Comparison of ENCODE assay signal across 12 mouse cellular contexts in genomic region chr19:56346016-56346415, GRCm38 (mm10). TPM values are rescaled to one million over a fixed set of nuclear protein-coding genes. Genes with fewer than 3 reads are reported as not detected.
DNase-seq lines count a peak whose midpoint lies in the region; ATAC-seq and TF ChIP-seq lines count a peak whose summit lies in the region.
"Had no signal": no experiment of that assay in that cellular context is flagged by ENCODE, and none has a peak within 500 bp of the region (broad histone marks: within the 10 kb centered on the region; RNA-seq: fewer than 3 reads in every experiment).

No protein-coding gene starts in this region.

- H3K27me3 ChIP-seq in heart, adult 2 months (ENCODE audit: control insufficient read depth, insufficient read depth, low read length) = no peaks in the 10 kb centered on the region

- 85% methylated on average over 3 of the region's 3 CpGs for WGBS in heart, adult 2 months
- 60% methylated on average over 3 of the region's 3 CpGs for WGBS in lung, adult 2 months

- no peak overlapping the region for H3K27ac ChIP-seq in heart, adult 2 months

- H3K4me3 ChIP-seq in heart, adult 2 months = no peak overlapping the region
- no peak overlapping the region for H3K4me3 ChIP-seq in lung, adult 2 months (replicated peaks; ENCODE audit: extremely low read depth, low read depth, low read length)
- H3K4me3 ChIP-seq: erythroblast, embryonic 14.5 days; heart, embryonic 12.5 days had no signal

- 0 out of 2 replicates have a peak, but pooled peaks have one; percentile 18 for ATAC-seq in megakaryocyte-erythroid progenitor cell, adult 5-6 weeks (replicated peaks; ENCODE audit: low FRiP score, low TSS enrichment, poor library complexity, severe bottlenecking)

- TF ChIP-seq POLR2A in heart, adult 2 months (IDR thresholded peaks at IDR 0.05; ENCODE audit: insufficient read depth, low read depth, low read length) = no peak
- no peak for TF ChIP-seq POLR2A in lung, adult 2 months (IDR thresholded peaks at IDR 0.05; ENCODE audit: borderline replicate concordance, extremely low read depth, low read depth, low read length)

- no peaks in the 10 kb centered on the region for H3K79me2 ChIP-seq in heart, adult 2 months (replicated peaks; ENCODE audit: control insufficient read depth, insufficient read depth, low read length)

- no peak for TF ChIP-seq EP300 in heart, adult 2 months (IDR thresholded peaks at IDR 0.05; ENCODE audit: insufficient read depth, low read depth, low read length)

- no peaks in the 10 kb centered on the region for H3K36me3 ChIP-seq in heart, adult 2 months (ENCODE audit: control insufficient read depth, insufficient read depth, low read length)

- H3K9ac ChIP-seq in heart, adult 2 months (ENCODE audit: low read depth, low read length) = no peak overlapping the region
- H3K9ac ChIP-seq: heart, embryonic 12.5 days had no signal

- peak; percentile 73 for TF ChIP-seq CTCF in heart, adult 2 months (IDR thresholded peaks at IDR 0.05)
- TF ChIP-seq CTCF in lung, adult 2 months (IDR thresholded peaks at IDR 0.05; ENCODE audit: insufficient read depth, low read length) = peak; percentile 32; the same call in 1 of the 2 replicates

- peaks cover 3% of the 10 kb centered on the region for H3K4me1 ChIP-seq in heart, adult 2 months (ENCODE audit: control insufficient read depth, insufficient read depth, low read length)
- no peaks in the 10 kb centered on the region for H3K4me1 ChIP-seq in lung, adult 2 months (ENCODE audit: control insufficient read depth, insufficient read depth, low read length)

- DNase-seq in heart, adult 2 months = no peak
- DNase-seq in heart, postnatal 10 days = no peak
- DNase-seq in lung, adult 2 months = no peak
- no peak for DNase-seq in lung, adult 18-20 months
- DNase-seq in MN1 (ENCODE audit: low spot score) = peak; percentile 35
- DNase-seq in urinary bladder, postnatal 10 days (ENCODE audit: low spot score) = no peak
- DNase-seq in thymus, postnatal 4 days = no peak
- DNase-seq: adrenal gland, adult 8-10 months; right cerebral cortex, postnatal 25 days had no signal

- intact Hi-C loops in heart, adult 2 months (cut with DNase I) = no loop called here
- intact Hi-C loops in heart, postnatal 10 days (cut with DNase I) = no loop called here

RNA-seq across cellular contexts. Expression of gene Nrap, which starts 43.8 kb away (rescaled TPM):
- total RNA-seq in heart, adult 2 months (2021) = 100 to 1,000 TPM; 307 to 420 TPM
- polyA plus RNA-seq in heart, adult 2 months (2012; rRNA removed) = 135 and 161 TPM in 2 replicates
- 100 to 1,000 TPM; 290 to 325 TPM for total RNA-seq in heart, postnatal 10 days (2021)
- 1.3 and 9.4 TPM in 2 replicates for polyA plus RNA-seq in lung, adult 2 months (2012; rRNA removed)
- 0.13 TPM in 1 of 2 replicates, not detected in the other for total RNA-seq in megakaryocyte-erythroid progenitor cell, adult 5-6 weeks (2014; fragmentation: Nextera tagmentation)
- 0.09 and 0.15 TPM in 2 replicates for total RNA-seq in megakaryocyte-erythroid progenitor cell, adult 5-6 weeks (2017)

RNA-seq across cellular contexts. Expression of gene Casp7, which starts 50.9 kb away (rescaled TPM):
- total RNA-seq in heart, adult 2 months (2021) = 10 to 100 TPM; 11.7 to 12.5 TPM
- polyA plus RNA-seq in heart, adult 2 months (2012; rRNA removed) = 9.2 and 12.6 TPM in 2 replicates
- total RNA-seq in heart, postnatal 10 days (2021) = 10 to 100 TPM; 20.7 to 23.8 TPM
- polyA plus RNA-seq in lung, adult 2 months (2012; rRNA removed) = 14.2 and 17.3 TPM in 2 replicates
- 18.6 and 31.0 TPM in 2 replicates for total RNA-seq in megakaryocyte-erythroid progenitor cell, adult 5-6 weeks (2014; fragmentation: Nextera tagmentation)
- 30.9 and 31.3 TPM in 2 replicates for total RNA-seq in megakaryocyte-erythroid progenitor cell, adult 5-6 weeks (2017)

RNA-seq across cellular contexts. Expression of gene Habp2, which starts 59.1 kb away (rescaled TPM):
- not detected for total RNA-seq in heart, adult 2 months (2021)
- polyA plus RNA-seq in heart, adult 2 months (2012; rRNA removed) = 0.23 TPM in 1 of 2 replicates, not detected in the other
- not detected for total RNA-seq in heart, postnatal 10 days (2021)
- polyA plus RNA-seq in lung, adult 2 months (2012; rRNA removed) = not detected in 2 replicates
- total RNA-seq in megakaryocyte-erythroid progenitor cell, adult 5-6 weeks (2014; fragmentation: Nextera tagmentation) = not detected in 2 replicates
- total RNA-seq in megakaryocyte-erythroid progenitor cell, adult 5-6 weeks (2017) = not detected in 2 replicates
- total RNA-seq: adrenal gland, adult 8-10 months had no signal

Comparison
In these comparisons a context has a peak if more than half of its experiments do, and no peak if none do; other contexts are left out.
1. RNA of gene Nrap, which starts 43.8 kb away (total RNA-seq): 307 to 420 TPM in heart, adult 2 months and 290 to 325 TPM in heart, postnatal 10 days; 0.09 to 0.15 TPM in megakaryocyte-erythroid progenitor cell, adult 5-6 weeks; every median in the first group is over 100 times any median in the second.